Mouse (Mus musculus) embryo, embryonic 10.5 days (tissue): Measurements from ENCODE around the gene Gm20388.

Experiments
- DNase-seq: peaks from one replicate; pipeline ENCODE4 v3.0.0-alpha.2; 2015; ENCODE audit warnings: low spot score

Gene Gm20388

DNA sequence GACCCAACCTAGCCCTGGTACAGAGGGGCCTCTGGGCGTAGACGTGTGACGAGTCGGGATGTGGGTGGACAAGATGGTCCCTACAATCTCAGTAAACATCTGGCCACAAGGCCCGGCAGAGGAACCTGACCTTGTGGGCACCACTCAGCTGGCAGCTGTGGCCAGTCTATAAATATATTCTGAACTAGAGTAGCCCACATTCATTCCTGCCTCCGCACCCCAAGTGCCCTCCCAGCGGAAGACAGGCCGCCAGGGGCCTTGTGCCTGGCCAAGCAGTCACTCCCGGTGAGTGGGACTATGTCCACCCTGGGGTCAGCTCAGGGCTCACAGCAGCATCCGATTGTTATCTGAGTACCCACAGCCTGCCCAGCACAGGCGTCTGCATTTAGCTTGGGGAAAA lies 2327.6 kb downstream of the Gm20388 start:
- no peak for DNase-seq

GRCm38 (mm10) chr8:122238731-122239130 lies 2328.1 kb downstream of the Gm20388 start:
- no peak for DNase-seq

DNA sequence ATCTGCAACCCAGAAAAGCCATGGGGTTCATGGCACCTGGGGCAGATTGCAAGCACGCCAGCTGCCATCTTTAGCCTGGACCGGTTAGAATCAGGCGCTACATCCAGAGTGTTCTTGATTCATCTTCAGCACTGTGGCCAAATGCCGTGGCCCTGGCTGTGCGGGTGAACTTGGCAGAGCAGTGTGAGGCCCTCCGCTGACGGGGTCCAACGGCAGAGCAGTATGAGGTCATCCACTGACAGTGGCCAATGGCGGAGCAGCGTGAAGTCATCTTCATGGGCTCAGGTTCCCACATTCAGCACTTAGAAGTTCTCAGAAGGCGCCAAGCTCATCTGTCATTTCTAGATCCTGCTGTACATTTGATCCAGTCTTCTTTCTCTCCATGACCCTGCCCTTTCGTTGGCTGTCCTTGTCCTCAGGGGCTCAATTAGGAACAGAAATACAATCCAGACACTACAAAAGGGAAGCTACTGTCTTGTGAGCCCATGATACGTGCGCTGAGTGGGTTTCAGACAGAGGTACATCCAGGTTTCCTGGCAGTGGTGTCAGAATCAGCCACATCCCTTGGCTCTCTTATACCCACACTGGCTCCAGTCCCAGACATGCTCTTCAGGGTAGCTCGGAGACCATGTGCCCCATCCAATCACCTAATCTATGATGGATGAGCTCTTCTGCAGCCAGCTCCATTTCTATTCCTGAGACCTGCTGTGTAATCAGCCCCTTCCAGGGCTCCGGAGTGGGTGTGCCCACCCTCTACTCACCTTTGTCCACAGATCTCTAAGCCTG lies 2329.8 kb downstream of the Gm20388 start:
- no peak for DNase-seq

- DNase-seq = no peak
Observed at GRCm38 (mm10) chr8:122243310-122243709, 2332.7 kb downstream of the Gm20388 start.

- no peak for DNase-seq
Observed at GRCm38 (mm10) chr8:122245161-122245560, 2334.5 kb downstream of the Gm20388 start.

DNA sequence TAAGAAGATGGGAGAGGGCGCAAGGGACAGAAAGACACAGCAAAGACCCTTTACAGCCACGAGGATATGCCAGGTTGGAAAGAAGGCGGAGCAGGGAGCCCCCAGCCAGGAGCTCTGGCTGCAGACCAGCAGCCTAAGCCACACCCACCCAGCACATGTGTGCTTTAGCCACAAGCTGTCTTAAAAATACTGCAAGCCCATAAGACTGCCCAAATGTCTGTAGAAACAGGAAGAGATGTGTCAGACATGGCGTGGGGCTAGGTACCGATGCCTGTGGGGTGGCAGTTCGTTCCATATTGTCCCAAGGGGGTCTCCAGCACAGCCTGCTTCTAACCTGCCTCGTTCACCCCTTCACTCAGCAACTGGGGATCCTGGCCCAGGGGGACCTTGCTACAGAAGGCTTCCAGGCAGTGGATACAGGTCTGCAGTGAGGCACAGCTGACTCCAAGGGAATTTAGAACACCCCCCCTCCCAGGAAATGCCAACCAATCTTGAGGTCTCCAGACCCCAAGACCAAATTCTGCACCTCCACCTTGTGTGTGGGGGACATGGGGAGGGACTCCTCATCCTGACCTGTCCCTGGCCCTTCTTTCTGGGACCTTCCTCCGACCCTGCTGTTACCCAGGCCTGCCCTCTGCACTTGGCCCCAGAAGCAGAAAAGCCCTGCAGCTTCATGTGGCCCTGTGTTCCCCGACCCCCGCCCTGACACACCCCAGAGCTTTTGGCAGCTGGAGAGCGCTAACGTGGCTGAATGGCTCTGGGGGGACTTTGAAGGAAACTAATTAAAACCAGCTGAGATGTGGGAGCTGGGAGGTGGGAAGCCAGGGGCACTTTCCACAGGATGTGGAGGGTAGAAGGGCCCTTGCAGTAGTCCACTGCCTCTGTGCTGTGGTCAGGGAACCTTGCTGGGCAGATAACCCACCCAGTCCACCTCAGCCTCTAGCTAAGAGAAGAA lies 2335.9 kb downstream of the Gm20388 start:
- DNase-seq = peak; percentile 30

- DNase-seq = no peak
Observed at GRCm38 (mm10) chr8:122251739-122252138, 2341.1 kb downstream of the Gm20388 start.

GRCm38 (mm10) chr8:122252366-122252765 lies 2341.7 kb downstream of the Gm20388 start:
- DNase-seq = no peak

DNA sequence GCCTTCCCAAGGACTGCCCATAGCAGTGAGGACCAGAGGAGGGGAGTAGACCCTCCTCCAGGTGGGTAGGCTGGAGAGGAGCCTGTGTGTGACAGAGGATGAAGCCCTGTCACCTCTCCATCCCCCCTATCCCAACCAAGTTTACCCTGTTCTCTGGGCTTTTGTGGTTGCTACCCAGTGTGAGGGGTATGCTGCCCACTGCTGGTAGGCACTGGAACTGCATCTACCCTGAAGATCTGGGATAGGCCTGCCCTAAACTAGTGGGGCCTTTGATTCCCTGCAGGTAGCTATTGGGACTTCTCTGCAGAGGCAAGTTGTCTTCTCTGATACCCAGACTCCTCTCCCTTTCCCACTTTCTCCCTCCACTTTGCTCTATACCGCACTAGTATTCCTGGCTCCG lies 2348.7 kb downstream of the Gm20388 start:
- DNase-seq = peak; percentile 85

GRCm38 (mm10) chr8:122260755-122261154 lies 2350.1 kb downstream of the Gm20388 start:
- no peak for DNase-seq

- DNase-seq = no peak
Observed at GRCm38 (mm10) chr8:122262835-122263234, 2352.2 kb downstream of the Gm20388 start.

GRCm38 (mm10) chr8:122264243-122264642 lies 2353.6 kb downstream of the Gm20388 start:
- no peak for DNase-seq

GRCm38 (mm10) chr8:122265522-122265921 lies 2354.9 kb downstream of the Gm20388 start:
- DNase-seq = no peak

DNA sequence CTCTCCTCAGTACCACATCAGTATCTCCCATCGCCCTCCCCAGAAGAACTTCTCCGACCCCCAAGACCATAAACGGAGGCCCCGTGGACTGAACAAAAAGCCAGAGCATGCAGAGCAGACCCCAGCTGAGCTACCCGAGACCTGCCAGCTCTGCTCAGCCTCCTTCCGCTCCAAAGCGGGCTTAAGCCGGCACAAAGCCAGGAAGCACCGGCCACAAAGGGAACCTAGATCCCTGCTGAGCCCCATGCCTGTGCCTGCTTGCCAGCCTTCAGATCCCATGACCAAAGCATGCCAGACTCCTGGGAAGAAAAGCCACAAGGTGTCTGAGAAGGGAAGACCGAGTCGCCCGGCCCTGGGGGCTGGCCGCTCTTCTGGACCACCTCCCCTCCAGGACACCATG lies 2356.2 kb downstream of the Gm20388 start:
- DNase-seq = no peak

DNA sequence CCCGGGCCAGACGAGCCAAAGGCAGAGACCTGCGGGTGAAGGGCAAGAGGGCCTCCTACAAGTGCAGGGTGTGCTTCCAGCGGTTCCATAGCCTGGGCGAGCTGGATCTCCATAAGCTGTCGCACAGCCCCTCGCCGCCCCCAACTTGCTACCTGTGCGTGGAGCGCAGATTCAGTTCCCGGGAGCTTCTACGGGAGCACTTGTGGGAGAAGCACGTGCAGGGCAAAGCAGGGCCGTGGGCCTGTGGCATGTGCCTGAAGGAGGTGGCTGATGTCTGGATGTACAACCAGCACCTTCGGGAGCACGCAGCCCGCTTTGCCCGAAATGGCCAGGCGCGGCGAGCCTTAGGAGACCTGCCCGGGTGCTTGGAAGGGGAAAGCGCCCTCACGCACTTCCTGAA lies 2358.2 kb downstream of the Gm20388 start:
- DNase-seq = no peak

DNA sequence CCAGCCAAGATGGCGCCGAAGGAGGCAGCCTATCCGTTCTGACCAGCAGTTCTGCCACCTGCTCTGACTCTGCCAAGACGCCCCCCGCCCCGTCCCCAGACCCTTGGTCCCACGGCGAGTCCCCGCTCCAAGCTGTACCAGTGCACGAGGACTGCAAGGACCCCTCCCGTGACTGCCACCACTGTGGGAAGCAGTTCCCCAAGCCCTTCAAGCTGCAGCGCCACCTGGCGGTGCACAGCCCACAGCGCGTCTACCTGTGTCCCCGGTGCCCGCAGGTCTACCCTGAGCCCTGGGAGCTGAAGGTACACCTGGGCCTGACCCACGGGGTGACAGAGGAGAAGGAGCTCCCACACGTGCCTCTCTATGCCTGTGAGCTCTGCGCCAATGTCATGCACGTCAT lies 2358.8 kb downstream of the Gm20388 start:
- DNase-seq = peak; percentile 78

DNA sequence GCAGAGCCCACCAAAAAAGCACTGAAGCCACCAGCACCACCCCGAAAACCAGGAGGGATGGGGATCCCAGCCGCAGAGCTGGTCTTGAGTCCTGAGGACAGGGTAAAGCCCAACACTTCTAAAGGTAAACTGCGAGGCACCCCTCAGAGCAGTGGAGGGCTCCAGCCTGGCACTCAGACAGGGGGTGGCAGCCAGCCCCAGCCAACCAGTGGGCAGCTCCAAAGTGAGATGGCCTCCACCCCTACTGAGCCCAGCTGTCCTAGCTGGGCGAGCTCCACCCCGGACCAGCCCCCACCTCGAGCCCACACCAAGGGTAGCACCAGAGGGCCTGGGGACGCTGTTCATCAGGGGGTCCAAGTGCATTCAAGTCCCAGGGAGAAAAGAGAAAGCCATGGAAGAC lies 2359.9 kb downstream of the Gm20388 start:
- DNase-seq = no peak

GRCm38 (mm10) chr8:122273152-122273551 lies 2362.5 kb downstream of the Gm20388 start:
- peak; percentile 89 for DNase-seq

DNA sequence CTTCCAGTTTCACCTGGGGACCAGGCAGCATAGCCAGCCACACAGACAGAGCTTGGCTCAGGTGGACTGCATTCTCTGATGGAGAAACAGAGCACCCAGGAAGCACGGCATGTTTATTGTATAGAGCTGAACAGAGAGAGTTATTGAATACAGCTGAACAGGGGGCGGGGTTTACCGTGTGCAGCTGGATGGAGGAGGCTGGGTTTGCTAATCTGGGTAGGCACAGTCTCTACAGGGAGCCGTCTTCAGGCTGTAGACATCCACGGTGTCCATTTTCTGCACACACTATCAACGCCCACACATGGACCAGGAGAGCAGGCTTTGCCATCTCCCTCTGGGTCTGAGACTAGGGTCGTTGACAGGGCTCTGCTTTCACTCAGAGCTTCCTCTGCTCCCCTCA lies 2363.2 kb downstream of the Gm20388 start:
- no peak for DNase-seq

DNA sequence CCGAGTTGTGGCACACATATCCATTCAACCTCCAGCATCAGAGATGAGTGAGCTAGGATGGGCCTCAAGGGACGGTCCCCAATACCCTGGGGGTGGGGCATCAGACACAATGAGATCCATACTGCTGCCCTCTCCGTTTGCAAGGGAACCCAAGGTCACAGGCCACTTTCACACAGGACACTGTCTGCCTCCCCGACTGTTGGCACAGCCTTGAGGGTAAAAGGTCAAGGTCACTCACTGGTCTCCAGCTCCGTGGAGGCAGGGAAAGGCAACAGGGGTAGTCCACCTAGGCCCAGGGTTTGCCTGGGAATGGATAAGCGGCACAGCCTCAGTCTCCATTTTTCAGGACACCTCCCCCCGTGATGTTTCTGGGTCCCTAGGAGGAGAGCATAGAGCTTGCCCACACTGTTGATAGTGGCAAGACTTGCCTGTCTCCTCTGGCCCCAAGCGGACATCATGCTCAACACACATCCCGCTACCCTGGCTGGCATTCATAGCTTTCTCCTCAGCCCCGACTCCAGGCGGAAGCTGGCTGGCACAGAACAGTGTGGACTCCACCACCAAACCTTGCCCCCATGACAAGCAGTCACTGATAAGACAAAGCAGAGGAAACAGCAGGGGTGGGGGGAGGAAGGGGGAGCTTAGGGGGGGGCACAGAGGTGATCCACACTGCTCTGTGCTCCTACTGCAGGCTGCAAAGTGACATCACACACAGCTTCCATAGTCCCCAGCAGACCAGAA lies 2364.2 kb downstream of the Gm20388 start:
- DNase-seq = no peak

DNA sequence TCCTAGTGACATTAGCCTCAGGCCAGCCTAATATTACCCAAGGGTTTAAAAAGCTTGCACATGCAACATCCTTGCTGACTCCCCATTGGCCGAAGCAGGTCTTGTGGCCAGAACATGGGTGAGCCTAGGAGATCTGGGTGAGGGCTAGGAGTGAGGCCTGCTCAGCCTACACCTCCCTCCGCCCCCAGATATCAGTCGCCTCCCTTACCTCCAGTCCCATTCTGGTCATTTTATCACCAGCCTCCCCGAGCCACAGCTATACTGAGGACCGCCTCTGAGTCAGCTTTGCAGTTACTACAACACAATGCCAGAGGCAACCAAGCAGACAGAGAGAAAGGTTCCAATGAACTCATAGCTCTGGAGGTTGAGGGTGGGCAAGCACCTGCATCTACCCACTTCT lies 2365.7 kb downstream of the Gm20388 start:
- DNase-seq = no peak
